Mouse (Mus musculus): Measurements from ENCODE around the gene Usp49.
"Not testable (repeated sequence)": the region's sequence is repeated elsewhere in the genome, so short reads cannot be mapped to it uniquely, and the experiment has no call there.

Gene Usp49

DNA sequence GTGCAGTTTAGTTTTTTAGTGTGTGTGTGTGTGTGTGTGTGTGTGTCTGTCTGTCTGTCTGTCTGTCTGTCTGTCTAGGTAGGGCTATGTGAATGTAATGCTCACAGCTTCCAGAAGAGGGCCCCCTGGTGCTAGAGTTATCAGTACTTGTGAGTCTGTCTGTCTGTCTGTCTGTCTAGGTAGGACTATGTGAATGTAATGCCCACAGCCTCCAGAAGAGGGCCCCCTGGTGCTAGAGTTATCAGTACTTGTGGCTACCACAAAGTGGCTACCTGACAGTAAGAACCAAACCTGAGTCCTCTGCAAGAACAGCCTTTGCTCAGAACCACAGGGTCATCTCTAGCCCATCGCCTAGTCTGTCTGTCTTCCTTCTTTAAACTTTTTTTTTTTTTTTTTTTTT lies 16.2 kb downstream of the Usp49 start:
- in situ Hi-C loops (cut with MboI; ENCODE audit: low sequenced_read_pairs) = no loop called here

DNA sequence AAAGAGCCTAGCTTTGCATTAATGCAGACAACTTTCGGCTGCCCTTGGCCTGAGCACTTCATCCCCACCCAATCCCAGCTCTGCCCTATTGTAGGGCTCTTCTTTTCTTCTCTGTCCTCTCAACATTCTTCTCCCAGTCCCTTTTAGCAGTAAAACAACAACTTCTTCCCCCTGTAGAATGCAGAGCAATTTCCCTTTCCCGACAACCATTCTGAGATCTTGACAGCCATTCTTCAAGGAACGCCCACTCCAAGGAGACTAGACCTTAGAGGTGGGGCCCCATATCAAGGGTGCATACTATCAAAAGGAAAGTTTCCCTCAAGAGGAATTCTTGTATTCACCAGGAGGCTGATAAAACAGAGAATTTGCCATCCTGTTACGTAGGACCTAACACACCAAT lies 18.5 kb downstream of the Usp49 start:
- in situ Hi-C loops (cut with MboI; ENCODE audit: low sequenced_read_pairs) = no loop called here

DNA sequence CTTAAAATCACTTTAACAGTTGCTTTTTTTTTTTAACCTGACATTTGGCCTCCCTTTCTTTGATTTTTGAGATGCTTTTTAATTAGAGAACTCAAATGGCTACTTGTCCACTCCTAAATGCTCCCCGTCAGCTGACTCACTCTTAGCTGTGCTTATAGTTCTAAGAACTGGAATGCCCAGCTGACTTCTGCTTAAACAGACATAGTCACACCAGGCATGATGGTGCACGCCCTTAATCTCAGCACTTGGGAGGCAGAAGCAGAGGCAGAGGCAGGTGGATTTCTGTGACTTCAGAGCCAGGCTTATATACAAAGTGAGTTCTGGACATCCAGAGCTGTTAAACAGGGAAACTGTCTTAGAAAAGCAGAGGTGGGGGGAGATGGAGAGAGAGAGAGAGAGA lies 21.5 kb downstream of the Usp49 start:
- in situ Hi-C loops (cut with MboI; ENCODE audit: low sequenced_read_pairs) = no loop called here

DNA sequence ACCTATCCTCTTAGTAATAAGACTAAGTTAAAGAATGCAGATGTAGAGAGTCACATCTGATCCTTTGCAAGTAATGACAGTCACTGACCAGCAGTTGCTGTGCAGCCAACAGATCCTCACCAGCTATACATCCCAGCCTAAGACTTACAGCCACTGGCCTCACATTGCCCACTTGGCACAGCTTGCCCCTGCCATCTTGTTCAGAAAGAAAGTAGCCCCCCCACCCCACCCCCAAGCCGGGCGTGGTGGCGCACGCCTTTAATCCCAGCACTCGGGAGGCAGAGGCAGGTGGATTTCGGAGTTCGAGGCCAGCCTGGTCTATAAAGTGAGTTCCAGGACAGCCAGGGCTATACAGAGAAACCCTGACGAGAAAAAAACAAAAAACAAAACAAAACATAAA lies 23.9 kb downstream of the Usp49 start:
- in situ Hi-C loops (cut with MboI; ENCODE audit: low sequenced_read_pairs) = not testable (repeated sequence)

DNA sequence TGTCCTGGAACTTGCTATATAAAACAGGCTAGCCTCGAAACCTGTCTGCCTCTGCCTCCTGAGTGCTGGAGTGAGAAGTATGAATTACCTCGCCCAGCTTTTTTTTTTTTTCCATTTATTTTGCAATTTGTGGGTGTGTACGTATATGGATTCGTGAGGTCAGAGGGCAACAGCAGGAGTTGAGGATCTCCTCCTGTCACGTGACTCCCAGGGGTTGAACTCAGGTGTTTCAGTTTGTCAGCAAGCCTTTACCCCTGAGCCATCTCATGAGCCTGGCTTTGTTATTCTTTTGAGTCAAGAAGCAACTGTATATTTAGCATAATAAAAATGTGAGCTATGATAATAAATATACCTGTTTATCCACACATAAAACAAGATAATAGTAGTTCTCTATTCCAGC lies 25.2 kb downstream of the Usp49 start:
- in situ Hi-C loops (cut with MboI; ENCODE audit: low sequenced_read_pairs) = no loop called here

DNA sequence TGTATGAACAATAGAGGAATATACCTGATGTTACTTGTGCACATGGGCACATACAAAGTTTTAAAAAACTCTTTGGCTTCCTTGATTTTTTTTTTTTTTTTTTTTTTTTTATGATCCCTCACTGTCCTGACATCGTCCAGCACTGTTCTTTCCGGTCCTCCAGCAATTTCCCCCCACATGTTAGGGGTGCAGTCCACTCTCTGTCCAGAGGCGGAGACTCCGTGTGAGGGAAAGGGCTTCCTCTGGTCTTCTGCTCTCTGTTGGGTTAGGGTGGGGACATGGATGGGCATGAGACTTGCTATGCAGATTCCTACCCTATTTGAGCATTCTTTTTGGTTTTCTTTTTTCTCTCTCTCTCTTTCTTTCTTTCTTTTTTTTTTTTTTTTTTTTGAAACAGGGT lies 27.4 kb downstream of the Usp49 start:
- in situ Hi-C loops (cut with MboI; ENCODE audit: low sequenced_read_pairs) = no loop called here

DNA sequence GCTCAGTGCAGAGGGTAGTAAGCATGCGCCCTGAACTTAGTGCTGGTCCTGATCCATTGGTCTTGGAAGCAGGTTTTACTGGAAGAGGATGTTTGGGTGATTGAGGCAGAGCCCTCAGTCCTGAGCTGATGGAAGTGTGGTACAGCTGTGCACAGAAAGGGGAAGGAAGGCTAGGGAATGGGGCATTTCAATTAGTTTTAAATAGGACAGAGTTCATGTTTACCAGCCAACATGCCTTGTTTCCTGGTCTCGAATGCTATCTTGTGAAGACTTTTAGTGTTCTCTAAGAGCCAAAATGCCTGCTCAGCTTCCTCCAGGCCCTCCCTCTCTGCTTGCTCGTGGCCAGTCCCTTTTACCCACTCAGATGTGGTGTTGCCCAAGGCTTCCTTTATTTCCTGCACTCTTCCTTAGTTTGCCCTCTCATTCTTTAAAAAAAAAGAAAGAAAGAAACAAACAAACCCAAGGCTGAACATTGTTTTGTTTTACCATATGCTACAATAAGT lies 28.3 kb downstream of the Usp49 start:
- in situ Hi-C loops (cut with MboI; ENCODE audit: low sequenced_read_pairs) = no loop called here

DNA sequence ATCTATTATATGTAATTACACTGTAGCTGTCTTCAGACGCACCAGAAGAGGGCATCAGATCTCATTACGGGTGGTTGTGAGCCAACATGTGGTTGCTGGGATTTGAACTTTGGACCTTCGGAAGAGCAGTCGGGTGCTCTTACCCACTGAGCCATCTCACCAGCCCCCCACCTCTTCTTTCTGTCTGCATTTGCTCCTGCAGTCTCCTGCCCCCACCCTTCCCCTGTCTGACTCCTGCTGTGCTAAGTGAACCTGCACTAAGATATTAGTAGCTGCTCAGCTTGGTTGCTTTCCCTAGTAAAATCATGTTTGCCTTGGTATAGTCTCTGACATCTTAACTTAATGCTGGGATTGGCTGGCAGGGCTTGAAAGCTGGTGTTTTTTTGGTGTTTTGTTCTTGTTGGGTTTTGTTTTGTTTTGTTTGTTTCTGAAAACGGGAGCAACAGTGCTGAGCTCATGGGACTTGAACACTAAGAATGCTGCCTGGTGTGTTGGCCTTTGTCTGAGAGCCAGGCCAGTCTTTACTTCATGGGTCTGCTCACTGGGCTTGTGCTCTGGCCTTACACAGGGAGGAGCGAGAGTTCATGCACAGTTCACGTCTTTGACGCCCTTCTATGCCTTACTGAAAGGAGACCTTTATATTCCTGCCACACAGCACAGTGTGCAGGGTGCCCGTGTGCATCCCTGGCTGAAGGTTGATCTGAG lies 32.7 kb downstream of the Usp49 start:
- in situ Hi-C loops (cut with MboI; ENCODE audit: low sequenced_read_pairs) = no loop called here

DNA sequence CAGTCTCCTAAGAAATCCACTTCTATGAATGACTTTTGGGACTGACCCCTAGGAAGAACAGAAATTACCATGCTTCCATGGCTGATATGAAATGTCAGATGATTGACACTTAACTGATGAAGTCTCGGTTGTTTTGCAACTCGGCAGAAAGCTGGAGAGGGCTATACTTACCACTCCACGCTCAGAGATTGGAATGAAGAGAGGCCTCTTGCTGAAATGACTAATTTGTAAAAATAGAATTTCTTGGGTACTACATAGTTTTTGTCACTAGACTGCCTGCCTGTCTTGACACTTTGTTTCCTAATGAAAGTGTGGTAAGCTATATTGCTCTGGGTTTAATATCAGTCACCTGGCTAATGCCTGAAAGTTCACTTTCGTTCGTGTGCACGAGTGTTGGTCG lies 34.0 kb downstream of the Usp49 start:
- in situ Hi-C loops (cut with MboI; ENCODE audit: low sequenced_read_pairs) = no loop called here

DNA sequence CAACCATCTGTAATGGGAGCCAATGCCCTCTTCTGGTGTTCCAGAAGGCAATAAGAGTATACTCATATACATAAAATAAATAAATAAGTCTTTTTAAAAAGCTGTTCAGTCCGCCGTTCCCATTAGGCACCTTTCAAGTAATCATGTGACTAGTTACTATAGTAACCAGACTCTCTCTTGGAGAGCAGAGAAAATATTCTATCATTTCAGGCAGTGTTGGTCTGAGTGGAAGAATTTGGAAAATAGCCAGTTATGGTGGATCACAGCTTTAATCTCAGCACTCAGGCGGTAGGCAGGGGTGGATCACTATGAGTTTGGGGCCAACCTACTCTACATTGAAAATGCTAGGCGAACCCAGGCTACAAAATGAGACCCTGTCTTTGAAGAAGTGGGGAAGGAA lies 38.7 kb downstream of the Usp49 start:
- in situ Hi-C loops (cut with MboI; ENCODE audit: low sequenced_read_pairs) = no loop called here

DNA sequence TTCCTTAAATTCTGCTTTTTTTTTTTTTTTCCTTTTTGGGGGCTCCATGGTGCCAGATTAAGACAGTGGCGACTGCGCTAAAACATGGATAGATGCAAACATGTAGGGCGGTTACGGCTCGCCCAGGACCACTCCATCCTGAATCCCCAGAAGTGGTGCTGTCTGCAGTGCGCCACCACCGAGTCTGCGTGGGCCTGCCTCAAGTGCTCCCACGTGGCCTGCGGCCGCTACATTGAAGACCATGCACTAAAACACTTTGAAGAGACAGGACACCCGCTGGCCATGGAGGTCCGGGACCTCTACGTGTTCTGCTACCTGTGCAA lies 41.5 kb downstream of the Usp49 start:
- in situ Hi-C loops (cut with MboI; ENCODE audit: low sequenced_read_pairs) = no loop called here

DNA sequence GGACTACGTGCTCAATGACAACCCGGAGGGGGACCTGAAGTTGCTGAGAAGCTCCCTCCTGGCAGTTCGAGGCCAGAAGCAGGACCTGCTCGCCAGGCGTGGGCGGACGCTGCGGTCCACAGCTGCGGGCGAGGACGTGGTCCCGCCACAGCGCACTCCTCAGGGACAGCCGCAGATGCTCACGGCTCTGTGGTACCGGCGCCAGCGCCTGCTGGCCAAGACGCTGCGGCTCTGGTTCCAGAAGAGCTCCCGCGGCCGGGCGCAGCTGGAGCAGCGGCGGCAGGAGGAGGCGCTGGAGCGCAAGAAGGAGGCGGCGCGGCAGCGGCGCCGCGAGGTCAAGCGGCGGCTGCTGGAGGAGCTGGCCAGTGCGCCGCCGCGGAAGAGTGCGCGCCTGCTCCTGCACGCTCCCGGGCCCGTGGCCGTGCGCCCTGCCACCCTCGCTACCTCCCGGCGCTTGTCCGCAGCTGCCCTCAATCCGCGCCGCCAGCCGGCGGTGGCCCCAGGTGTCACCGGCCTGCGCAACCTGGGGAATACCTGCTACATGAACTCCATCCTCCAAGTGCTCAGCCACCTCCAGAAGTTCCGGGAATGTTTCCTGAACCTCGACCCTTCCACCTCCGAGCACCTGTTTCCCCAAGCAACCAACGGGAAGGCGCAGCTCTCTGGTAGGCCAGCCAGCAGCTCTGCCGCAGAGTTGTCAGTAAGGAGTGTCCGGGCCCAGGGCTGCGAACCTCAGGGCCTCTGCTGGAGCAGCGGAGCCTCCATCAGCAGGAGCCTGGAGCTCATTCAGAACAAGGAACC lies 42.0 kb downstream of the Usp49 start:
- in situ Hi-C loops (cut with MboI; ENCODE audit: low sequenced_read_pairs) = no loop called here

DNA sequence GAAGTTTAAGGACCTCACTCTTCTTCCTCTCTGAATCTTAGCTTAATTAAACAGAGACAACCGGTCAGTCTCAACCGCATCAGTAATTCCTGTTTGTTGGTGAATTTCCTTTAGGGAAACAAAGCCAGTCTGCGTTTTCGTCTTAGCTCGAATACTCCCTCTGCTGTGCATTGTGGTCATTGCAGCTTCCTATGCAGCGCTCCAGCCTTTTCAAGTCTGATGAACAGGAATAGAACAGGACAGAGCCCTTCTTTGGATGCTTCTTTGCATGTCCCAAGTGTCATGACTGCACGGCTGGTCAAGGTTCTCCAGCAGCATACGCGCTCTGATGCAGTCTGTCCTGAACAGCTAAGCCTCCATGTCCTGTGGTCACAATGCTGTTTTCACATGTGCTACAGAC lies 46.1 kb downstream of the Usp49 start:
- in situ Hi-C loops (cut with MboI; ENCODE audit: low sequenced_read_pairs) = no loop called here

DNA sequence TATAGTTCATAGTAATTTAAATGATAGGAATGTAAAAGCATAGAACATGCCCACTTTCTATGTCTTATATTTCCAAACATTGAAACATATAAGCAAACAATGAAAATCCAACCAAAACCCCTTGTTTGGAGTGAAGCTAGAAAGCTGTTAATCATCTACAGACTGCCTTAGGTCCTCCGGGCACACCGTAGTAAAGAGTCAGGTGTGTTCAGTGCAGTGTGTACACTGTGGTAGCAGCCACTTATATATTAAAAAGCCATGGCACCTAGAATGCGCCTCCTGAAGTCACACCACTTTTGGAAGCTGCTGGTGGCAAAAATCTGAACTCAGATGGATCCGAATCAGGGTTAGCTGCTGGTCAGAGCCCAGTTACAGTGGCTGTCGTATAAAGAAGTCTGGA lies 47.7 kb downstream of the Usp49 start:
- in situ Hi-C loops (cut with MboI; ENCODE audit: low sequenced_read_pairs) = no loop called here

DNA sequence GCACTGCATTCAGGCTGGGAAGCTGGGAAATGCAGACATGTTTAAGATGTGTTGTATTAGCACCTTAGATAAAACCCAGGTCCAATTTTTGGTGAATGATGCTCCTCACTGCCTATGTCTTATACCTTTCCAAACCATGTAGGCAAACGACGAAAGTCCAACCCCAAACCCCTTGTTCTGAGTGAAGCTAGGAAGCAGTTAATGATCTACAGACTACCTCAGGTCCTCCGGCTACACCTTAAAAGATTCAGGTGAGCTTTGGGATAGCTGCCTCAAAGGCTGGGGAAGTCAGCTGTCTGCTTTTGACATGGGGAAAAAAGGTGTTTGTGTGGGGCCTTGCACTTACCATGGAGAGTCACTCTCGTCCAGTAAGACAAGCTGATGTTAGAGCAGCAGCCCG lies 48.2 kb downstream of the Usp49 start:
- in situ Hi-C loops (cut with MboI; ENCODE audit: low sequenced_read_pairs) = no loop called here

DNA sequence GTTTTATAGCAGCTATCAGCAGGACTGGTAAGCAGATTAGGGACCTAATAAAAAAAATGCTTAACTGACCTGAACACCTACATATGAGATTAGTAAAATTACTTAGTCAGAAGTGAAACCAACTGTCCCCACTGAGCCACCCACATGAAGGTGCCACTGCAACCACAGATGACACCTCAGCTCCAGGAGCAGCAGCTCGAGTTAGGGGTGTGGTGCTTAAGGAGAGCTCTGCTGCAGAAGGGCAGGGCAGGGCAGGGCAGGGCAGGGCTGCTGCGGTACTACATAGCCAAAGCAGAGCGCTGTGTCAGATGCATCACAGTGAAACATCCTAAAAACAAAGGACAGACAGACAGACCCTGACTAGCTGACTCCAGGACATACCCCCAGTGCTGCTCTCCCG lies 52.3 kb downstream of the Usp49 start:
- in situ Hi-C loops (cut with MboI; ENCODE audit: low sequenced_read_pairs) = no loop called here

DNA sequence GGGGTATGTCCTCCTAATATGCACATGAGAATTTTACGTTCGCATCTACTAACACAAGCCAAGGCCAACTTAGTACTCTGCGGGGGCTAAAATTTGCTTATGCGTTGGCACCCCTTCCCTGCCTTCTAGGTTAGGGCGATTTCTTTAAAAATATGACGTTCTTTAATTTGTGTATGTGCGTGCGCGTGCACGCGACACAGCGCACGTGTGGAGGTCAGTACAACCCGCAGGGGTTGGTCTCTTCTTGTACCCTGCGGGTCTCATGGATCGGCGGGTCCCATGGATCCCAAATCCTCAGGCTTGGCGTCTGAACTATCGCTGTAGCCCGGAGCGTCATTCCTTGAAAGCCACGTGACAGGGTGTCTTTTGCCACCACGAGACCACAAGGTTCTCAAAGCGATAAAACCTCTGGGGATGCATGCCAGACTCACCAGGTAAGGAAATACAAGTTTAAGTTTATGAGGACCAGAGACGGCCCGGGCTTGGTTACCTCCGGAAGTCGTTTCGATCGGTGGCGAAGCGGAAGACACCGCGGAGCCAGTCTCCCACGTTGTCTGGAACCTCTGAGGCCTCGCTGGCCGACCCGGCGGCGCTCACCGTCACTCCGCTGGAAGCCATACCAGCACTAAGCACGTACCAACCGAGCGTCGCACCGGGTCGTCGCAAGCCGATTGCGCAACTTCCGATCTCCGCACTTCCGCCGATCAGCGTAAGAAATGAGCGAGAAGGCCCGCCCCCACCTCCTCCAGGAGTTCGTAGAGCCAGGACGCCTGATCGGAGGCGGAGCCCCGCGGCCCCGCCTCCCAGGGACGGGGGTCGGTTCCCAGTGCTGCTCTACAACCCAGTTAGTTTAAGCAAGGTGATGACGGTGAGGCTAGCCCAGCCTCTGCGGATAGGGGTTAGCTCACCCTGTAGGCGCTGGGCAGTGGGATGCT lies 57.2 kb downstream of the Usp49 start:
- in situ Hi-C loops (cut with MboI; ENCODE audit: low sequenced_read_pairs) = no loop called here

DNA sequence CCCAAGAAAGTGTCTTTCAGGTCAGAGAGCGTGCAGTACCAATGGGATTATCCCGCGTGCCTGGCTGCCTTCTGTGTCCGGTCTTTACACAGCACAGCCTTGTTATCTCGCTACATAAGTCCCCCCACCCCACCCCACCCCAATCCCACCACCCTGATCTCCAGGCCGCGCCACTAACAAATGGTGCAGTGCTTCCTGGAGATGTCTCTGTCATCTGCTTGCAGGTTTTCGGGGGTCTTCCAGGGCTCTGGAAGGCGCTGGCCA lies 57.8 kb downstream of the Usp49 start, which contains the start of gene Tomm6:
TSS of gene Tomm6 (minus strand) at position 43 of the 264 bp plus-strand sequence.
- in situ Hi-C loops (cut with MboI; ENCODE audit: low sequenced_read_pairs) = no loop called here

DNA sequence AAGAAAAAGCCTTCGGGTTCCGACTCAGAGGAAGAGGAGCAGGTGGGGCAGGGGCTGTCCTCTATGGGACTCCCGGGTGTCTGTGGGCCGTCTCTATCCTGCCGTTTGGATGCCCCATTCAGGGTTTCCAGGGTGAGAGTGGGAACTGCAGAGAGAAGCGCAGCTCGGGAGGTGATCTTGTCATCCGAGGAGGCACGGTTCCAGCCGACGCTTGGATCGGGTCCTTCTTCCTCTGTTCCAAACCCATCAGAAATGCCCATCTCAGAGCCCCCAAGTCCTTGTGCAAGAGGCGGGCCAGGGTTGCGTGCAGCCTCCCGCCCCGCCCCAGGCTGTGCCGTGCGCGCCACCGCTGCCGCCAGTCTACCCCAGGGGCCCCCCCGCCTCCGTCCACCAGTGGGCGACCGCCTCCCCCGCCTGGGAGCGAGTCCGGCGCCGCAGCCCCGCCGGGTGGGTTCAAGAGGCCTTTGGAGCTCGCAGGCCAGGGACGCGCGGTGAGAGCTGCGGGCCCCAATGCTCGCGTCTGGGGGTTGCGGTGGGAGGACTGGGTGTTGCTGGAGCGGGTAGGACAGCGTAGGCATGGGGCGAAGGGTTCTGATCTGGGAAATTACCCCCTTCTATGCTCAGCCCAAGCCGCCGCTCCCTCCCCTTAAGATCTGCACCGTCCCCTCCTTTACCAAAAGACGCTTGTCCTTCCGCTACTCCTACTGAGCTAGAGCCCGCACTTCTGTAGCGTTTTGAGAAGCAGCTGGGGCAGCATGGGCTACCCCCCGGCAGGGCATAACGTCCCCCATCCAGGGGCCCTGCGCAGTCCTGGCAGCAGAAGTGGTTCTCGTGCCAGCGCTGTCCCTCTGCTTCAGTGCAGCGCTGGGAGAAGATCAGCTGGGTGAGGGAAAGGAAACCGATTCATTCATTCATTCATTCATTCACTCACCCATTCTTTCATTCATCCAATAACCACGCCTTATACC lies 58.4 kb downstream of the Usp49 start, which contains the start of gene Frs3:
TSS of gene Frs3 (plus strand) at position 423 of the 968 bp plus-strand sequence.
- in situ Hi-C loops (cut with MboI; ENCODE audit: low sequenced_read_pairs) = no loop called here

DNA sequence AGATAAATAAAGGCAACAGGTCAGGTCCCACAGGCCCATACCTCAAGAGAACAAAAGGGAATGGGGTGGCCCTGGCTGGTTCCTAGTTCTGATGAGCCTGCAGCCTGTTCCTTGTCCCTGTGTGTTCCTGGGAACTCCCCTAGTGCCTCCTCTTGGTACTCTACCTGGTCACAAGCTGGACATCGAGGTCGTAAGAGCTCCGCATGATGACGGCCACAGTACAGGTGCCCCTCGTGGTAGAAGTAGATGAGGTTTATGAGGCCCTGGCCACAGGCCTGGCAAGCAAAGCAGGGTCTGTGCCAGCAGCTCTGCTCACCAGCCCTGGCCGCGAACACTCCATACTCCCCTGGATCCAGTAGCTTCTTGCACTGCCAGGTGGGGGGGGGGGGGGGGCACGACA lies 59.4 kb downstream of the Usp49 start:
- in situ Hi-C loops (cut with MboI; ENCODE audit: low sequenced_read_pairs) = no loop called here

Measured in CH12F3 (cell line).